Mouse (Mus musculus): ENCODE measurements around the gene Alg9. TPM values are rescaled to one million over a fixed set of nuclear protein-coding genes. Genes with fewer than 3 reads are reported as not detected.

The Alg9 gene
- polyA plus RNA-seq, 1 experiment from 2014 or later: 47.2 TPM

DNA sequence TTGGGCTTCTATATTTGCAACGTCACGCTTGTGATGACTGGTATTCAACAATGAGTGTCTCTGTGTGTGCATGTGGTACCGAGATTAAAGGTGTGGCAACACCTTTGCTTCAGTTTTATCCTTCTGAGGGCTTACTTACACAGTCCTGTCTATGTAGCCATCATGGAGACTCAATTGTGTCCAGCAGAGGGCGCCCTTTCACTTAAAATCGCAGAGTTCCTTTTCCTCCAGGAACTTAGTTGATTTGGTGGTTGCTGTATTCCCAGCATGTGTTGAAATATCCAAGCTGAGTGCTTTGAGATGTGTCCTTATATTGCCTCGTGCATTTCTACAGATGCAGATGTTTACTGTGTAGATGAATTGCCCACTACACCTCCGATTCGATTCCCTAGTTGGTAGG is 74.4 kb downstream of the Alg9 start:
- peak; percentile 83 for ATAC-seq (ENCODE audit: low FRiP score)
- Histone ChIP-seq H3K4me3 (no peak overlapping the region), H3K27me3 (no peaks in the 10 kb centered on the region), H3K27ac (no peak overlapping the region), H3K4me2 (no peak overlapping the region), H3K36me3 (peaks cover 13% of the 10 kb centered on the region), H3K4me1 (replicated peaks) (peaks cover 20% of the 10 kb centered on the region), H3K9me3 (no peaks in the 10 kb centered on the region), H3K9ac (no peak overlapping the region)
- WGBS: 24% methylated on average over 8 of the region's 8 CpGs

DNA sequence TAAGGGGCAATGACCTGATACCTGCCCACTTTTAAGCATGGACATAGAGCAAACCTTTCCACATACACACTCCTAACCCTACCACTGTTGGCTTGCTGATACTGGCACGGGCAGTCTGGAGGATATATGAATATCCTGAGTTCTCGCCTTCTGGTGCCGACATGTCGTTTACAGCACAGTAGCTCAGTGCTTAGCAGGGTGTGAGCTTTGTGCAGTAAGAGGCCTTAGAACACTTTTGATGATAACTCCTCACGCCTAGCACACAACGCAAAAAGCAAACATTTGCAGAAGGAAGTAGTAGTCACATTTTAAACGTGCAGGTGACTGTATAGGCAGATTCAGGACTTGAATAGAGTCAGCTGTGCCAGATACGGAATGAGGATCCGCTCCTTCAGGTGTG is 74.9 kb downstream of the Alg9 start:
- no peak for ATAC-seq (ENCODE audit: low FRiP score)

DNA sequence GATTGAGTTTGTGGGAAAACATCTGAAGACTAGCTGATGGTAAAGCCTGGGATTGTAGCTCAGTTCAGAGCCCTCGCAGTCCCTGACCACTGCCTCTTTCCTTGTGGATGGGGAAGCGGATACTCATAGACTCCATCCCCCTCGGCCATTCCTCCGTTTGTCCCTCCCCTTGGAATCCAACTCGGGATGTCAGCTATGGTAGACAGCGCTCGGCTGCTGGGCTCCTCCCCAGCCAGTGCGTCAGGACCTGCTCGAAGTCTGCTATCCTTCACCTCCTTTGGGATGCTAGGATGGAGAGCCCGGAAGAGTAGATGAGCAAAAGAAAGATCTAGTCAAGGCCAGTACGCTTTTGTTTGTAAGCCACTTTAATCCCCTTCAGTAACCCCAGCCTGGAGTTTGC is 75.5 kb downstream of the Alg9 start:
- no peak overlapping the region for H3K27ac ChIP-seq
- H3K4me1 ChIP-seq (replicated peaks): peaks cover 24% of the 10 kb centered on the region
- 33% methylated on average over 11 of the region's 11 CpGs for WGBS
- no peak for ATAC-seq (ENCODE audit: low FRiP score)
- H3K4me3 ChIP-seq: no peak overlapping the region
- H3K9ac ChIP-seq: no peak overlapping the region; the same call in 1 of the 2 replicates
- H3K9me3 ChIP-seq: no peaks in the 10 kb centered on the region
- H3K36me3 ChIP-seq: 0 out of 2 replicates have a peak, but pooled peaks cover 5% of the 10 kb centered on the region
- H3K4me2 ChIP-seq: no peak overlapping the region
- no peaks in the 10 kb centered on the region for H3K27me3 ChIP-seq

More for the DNA sequence above, 74.9 kb downstream of the Alg9 start:
- no peaks in the 10 kb centered on the region for H3K27me3 ChIP-seq
- no peak overlapping the region for H3K9ac ChIP-seq
- H3K27ac ChIP-seq: no peak overlapping the region
- H3K9me3 ChIP-seq: no peaks in the 10 kb centered on the region
- WGBS: 83% methylated on average over 9 of the region's 9 CpGs
- no peak overlapping the region for H3K4me3 ChIP-seq
- H3K36me3 ChIP-seq: peaks cover 8% of the 10 kb centered on the region
- H3K4me1 ChIP-seq (replicated peaks): peaks cover 24% of the 10 kb centered on the region
- H3K4me2 ChIP-seq: no peak overlapping the region

DNA sequence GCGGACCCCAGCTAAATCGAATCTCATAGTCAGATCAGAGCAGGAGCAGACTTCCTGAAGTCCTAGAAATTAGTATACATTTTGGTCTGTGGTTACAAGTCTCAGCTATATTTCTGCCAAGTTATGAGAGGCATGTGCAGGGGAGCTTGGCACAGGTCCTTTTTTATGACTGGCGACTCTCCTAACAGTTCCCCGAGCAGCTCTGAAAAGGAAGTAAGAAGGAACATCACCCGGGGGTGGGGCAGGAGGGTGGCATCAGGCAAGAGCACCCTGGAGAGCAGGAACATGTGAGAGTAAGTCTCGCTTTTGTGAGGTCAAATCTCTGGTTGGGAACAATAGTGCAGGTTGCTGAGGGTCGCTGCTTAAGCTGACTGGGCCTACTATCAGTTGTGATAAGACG is 75.9 kb downstream of the Alg9 start:
- WGBS: 65% methylated on average over 8 of the region's 8 CpGs
- ATAC-seq (ENCODE audit: low FRiP score): no peak
- Histone ChIP-seq H3K4me3 (no peak overlapping the region), H3K9ac (no peak overlapping the region; the same call in 1 of the 2 replicates), H3K27me3 (no peaks in the 10 kb centered on the region), H3K36me3 (0 out of 2 replicates have a peak, but pooled peaks cover 5% of the 10 kb centered on the region), H3K9me3 (no peaks in the 10 kb centered on the region), H3K4me1 (replicated peaks) (peaks cover 24% of the 10 kb centered on the region), H3K4me2 (no peak overlapping the region), H3K27ac (no peak overlapping the region)

DNA sequence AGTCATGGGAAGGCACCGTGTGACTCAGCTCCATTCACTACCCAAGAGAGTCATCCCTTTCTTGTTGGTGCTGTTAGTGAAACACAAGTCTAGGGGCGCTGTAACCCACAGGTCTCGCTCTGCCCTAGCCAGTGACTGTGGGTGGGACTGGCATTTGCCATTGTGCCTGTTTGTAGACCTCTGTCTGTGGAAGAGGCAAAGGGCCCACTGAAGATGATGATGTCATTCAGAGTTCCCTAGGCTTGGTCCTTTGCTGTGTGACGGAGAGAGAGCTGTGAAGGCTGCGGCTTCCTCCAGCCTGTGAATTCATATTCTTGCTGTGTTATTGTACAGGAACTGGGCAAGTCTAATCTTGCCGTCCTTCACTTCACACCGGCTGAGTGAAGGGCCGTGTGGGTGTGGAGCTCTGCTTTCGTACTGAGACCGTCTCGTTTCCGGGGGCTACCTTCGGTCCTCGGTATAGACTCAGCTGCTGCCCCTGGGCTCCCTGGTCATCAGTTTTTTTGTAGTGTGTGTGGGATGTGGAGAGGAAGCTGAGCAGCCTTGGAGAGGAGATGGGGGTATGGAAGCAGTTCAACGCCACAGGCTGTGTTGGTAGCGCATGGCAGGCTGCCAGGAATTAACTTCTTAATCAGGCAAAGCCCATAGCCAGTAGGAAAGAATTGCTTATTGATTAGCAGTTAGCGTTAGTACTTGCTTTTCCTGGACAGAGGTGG is 78.0 kb downstream of the Alg9 start:
- H3K27me3 ChIP-seq: no peaks in the 10 kb centered on the region
- H3K9me3 ChIP-seq: no peaks in the 10 kb centered on the region
- ATAC-seq (ENCODE audit: low FRiP score): no peak
- no peak overlapping the region for H3K9ac ChIP-seq
- H3K36me3 ChIP-seq: no peaks in the 10 kb centered on the region
- 61% methylated on average over 17 of the region's 17 CpGs for WGBS
- no peak overlapping the region for H3K4me3 ChIP-seq
- H3K27ac ChIP-seq: peak overlapping the region; percentile 19; the same call in 1 of the 2 replicates
- H3K4me1 ChIP-seq (replicated peaks): peaks cover 35% of the 10 kb centered on the region
- H3K4me2 ChIP-seq: no peak overlapping the region

DNA sequence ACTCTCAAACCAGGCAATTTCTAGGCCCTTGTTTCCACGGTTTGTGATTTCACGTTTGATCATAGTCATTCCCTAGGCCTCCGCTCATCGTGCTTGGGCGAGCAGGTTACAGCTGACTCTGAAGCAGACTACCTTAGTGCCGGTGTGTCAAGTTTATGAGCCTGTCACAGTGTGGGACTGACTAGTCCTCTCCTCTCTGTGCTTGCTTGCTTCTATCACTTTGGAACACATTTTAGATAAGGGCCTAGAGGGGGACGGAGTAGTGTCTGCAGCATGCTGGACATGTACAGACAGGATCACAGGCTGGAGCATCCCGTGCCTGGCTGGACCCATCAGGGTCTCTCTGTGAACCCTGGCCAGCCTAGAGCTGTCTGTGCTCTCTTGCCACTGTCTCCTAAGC is 79.6 kb downstream of the Alg9 start:
- no peaks in the 10 kb centered on the region for H3K27me3 ChIP-seq
- H3K27ac ChIP-seq: no peak overlapping the region
- H3K36me3 ChIP-seq: peaks cover 3% of the 10 kb centered on the region
- peaks cover 39% of the 10 kb centered on the region for H3K4me1 ChIP-seq (replicated peaks)
- WGBS: 60% methylated on average over 8 of the region's 8 CpGs
- H3K4me3 ChIP-seq: no peak overlapping the region
- ATAC-seq (ENCODE audit: low FRiP score): no peak
- no peak overlapping the region for H3K9ac ChIP-seq
- H3K4me2 ChIP-seq: no peak overlapping the region
- H3K9me3 ChIP-seq: no peaks in the 10 kb centered on the region

DNA sequence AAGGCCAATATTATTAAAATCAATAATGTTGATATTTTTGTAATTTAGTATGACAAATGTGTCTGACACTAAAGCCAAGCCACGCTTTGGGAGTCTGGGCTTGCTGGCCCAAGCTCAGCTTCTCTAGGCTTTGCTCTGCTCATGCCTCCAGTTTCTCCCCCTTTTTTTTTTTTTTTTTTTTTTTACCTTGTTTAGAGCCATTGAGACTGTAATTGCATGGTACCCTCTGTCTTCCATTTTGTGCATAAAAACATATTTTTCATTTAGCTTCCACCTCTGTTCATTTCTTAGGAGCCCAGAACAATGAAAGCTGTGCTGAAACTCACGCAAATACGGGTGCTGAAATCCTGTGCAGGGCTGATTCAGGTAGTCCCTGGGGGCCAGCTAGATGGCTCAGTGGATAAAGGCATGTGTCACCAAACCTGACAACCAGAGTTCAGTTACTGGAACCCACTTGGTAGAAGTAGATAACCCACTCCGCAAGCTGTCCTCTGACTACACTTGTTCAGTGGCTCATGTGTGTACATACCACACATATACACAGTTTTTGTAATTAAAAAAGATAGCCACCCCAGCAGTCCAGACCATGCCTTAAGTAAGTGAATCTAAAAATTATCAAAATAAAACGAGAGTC is 80.4 kb downstream of the Alg9 start:
- no peak overlapping the region for H3K9ac ChIP-seq
- WGBS: 90% methylated on average over 5 of the region's 5 CpGs
- no peak for ATAC-seq (ENCODE audit: low FRiP score)
- no peak overlapping the region for H3K27ac ChIP-seq
- peaks cover 12% of the 10 kb centered on the region for H3K36me3 ChIP-seq
- H3K4me2 ChIP-seq: no peak overlapping the region
- no peak overlapping the region for H3K4me3 ChIP-seq
- H3K4me1 ChIP-seq (replicated peaks): peaks cover 35% of the 10 kb centered on the region
- H3K27me3 ChIP-seq: no peaks in the 10 kb centered on the region
- no peaks in the 10 kb centered on the region for H3K9me3 ChIP-seq

DNA sequence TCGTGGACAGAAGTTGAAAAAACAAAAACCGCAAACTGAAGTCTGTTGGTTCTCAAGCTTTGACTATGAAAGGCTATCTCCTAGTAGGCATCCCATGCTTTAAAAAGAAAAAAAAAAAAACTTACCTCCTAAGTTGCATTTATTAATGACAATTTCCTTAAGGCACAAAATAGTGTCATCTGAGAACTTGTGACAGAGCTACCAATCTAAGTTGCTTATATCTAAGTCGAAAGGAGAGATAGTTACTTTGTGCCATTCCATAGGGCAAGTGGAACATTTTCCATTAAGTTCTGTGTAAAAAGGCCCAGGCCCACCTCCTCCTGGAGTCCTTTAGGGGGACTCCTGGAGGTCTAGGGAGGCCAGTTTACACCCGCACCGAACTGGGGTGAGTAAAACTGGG is 81.0 kb downstream of the Alg9 start:
- Histone ChIP-seq H3K27ac (0 out of 2 replicates have a peak overlapping the region, but pooled peaks have one; percentile 70), H3K27me3 (no peaks in the 10 kb centered on the region), H3K9ac (peak overlapping the region; percentile 80; the same call in 1 of the 2 replicates), H3K36me3 (peaks cover 17% of the 10 kb centered on the region), H3K4me2 (peak overlapping the region; percentile 67), H3K4me3 (no peak overlapping the region; the same call in 1 of the 2 replicates), H3K9me3 (no peaks in the 10 kb centered on the region), H3K4me1 (replicated peaks) (peaks cover 30% of the 10 kb centered on the region)
- WGBS: 63% methylated on average over 5 of the region's 5 CpGs
- no peak for ATAC-seq (ENCODE audit: low FRiP score)

DNA sequence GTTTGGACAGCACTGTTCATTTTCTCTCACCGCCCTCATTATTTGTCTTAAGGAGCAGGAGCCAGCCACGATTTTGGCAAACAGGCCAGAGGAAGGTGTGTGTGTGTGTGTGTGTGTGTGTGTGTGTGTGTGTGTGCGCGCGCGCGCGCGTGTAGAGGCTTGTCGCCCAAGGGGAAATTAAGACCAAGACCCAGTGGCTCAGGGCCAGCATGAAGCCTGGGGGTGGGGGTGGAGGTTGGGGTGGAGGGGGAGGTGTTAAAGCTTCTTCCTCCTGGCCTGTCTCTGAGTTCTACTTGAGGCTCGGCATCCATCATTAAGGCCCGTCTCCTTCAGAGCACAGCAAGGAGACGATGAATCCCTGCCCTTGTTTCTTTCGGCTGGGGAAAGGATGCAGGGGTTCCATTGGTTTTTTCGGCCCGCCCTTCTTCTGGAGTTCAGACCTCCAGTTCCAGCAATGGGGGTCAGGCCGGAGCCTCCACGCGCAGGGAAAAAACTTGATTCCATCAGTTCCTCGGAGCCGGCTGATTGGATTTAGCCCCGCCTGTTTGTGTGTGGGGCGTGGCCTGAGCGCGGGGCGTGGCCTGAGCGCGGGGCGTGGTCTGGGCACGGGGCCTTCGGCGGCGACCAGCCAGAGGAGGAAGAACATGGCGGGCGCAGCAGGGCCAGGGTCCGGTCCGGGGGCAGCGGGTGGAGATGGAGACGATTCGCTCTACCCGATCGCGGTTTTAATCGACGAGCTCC is 81.7 kb downstream of the Alg9 start:
- Histone ChIP-seq H3K27ac (peak overlapping the region; percentile 70), H3K27me3 (no peaks in the 10 kb centered on the region), H3K9me3 (no peaks in the 10 kb centered on the region), H3K4me2 (peak overlapping the region; percentile 67), H3K4me3 (peak overlapping the region; percentile 75), H3K4me1 (replicated peaks) (peaks cover 30% of the 10 kb centered on the region), H3K36me3 (peaks cover 24% of the 10 kb centered on the region), H3K9ac (peak overlapping the region; percentile 80)
- WGBS: under 1% methylated on average over 45 of the region's 45 CpGs
- ATAC-seq (ENCODE audit: low FRiP score): peak; percentile 92

DNA sequence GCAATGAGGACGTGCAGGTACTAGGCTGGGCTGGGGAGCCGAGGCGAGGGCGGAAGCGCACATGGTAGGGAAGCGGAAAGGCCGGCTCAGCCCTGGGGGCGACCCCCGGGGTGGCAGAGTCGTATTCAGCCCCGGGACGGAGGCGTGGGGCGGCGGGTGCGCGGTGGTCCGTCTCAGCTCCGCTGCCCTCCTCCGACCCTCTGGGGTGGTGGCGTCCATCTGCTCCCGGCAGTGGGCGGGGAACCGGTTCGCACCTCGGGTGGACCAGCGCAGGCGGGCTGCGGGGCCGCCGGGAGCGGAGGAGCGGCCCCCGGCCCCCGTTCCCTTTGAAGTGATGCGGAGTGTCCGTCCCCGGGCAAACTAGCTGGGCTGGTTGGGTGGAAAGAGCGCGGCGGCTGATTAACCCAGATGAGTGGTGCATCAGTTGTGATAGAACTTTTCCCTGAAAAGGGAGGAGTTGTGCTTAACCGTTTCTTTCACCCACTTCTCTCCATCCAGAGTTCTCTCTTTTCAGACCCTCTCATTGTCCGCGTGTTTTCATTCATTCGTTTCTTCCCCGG is 82.3 kb downstream of the Alg9 start:
- under 1% methylated on average over 46 of the region's 46 CpGs for WGBS
- Histone ChIP-seq H3K4me1 (replicated peaks) (peaks cover 30% of the 10 kb centered on the region), H3K36me3 (peaks cover 31% of the 10 kb centered on the region), H3K27me3 (no peaks in the 10 kb centered on the region), H3K4me3 (peak overlapping the region; percentile 75), H3K9me3 (no peaks in the 10 kb centered on the region), H3K27ac (peak overlapping the region; percentile 48; the same call in 1 of the 2 replicates), H3K4me2 (peak overlapping the region; percentile 67), H3K9ac (peak overlapping the region; percentile 80)
- ATAC-seq (ENCODE audit: low FRiP score): peak; percentile 72

DNA sequence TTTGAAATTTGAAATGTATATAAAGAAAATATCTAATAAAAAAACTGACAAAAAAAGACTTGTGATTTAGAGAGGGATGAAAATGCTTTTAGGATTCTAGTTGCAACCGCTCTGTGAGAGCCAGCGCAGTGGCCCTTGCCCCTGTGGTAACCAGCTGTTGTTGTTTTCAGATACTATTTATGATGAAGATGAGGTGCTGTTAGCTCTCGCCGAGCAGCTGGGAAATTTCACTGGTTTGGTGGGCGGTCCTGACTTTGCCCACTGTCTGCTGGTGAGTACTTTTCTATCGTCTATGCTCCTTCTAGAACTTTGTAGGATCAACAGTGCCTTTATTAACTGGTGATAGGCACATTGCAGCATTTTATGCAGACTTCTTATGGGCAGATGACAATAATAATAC is 83.9 kb downstream of the Alg9 start:
- Histone ChIP-seq H3K9ac (no peak overlapping the region), H3K9me3 (no peaks in the 10 kb centered on the region), H3K4me3 (no peak overlapping the region), H3K27me3 (no peaks in the 10 kb centered on the region), H3K36me3 (peaks cover 44% of the 10 kb centered on the region), H3K27ac (no peak overlapping the region), H3K4me2 (no peak overlapping the region), H3K4me1 (replicated peaks) (peaks cover 20% of the 10 kb centered on the region)
- 94% methylated on average over 6 of the region's 6 CpGs for WGBS
- no peak for ATAC-seq (ENCODE audit: low FRiP score)
